Mouse (Mus musculus): Measurements from ENCODE around the gene Fcgr2b. TPM values are rescaled to one million over a fixed set of nuclear protein-coding genes. Genes with fewer than 3 reads are reported as not detected.

The Fcgr2b gene
- polyA plus RNA-seq, 1 experiment from 2014 or later: 3.0 TPM

- Histone ChIP-seq H3K27ac (ENCODE audit: low read length) (no peak overlapping the region), H3K4me3 (ENCODE audit: low read length) (no peak overlapping the region), H3K36me3 (ENCODE audit: control insufficient read depth, insufficient read depth, low read length) (no peaks in the 10 kb centered on the region), H3K27me3 (ENCODE audit: control insufficient read depth, insufficient read depth, low read depth, low read length) (no peaks in the 10 kb centered on the region), H3K9me3 (ENCODE audit: control insufficient read depth, low read length) (no peaks in the 10 kb centered on the region), H3K9ac (ENCODE audit: low read length) (no peak overlapping the region), H3K4me1 (replicated peaks; ENCODE audit: control insufficient read depth, insufficient read depth, low read length) (no peaks in the 10 kb centered on the region), H3K4me2 (ENCODE audit: low read depth, low read length) (no peak overlapping the region)
- WGBS: 61% methylated on average over 6 of the region's 6 CpGs
- ATAC-seq (ENCODE audit: low read depth): no peak
Measured at GRCm38 (mm10) chr1:170924485-170924884, 51.9 kb downstream of the Fcgr2b start.

GRCm38 (mm10) chr1:170919308-170919707, 57.0 kb downstream of the Fcgr2b start:
- ATAC-seq (ENCODE audit: low read depth): no peak
- H3K27me3 ChIP-seq (ENCODE audit: control insufficient read depth, insufficient read depth, low read depth, low read length): no peaks in the 10 kb centered on the region
- no peaks in the 10 kb centered on the region for H3K9me3 ChIP-seq (ENCODE audit: control insufficient read depth, low read length)
- H3K27ac ChIP-seq (ENCODE audit: low read length): no peak overlapping the region
- H3K4me1 ChIP-seq (replicated peaks; ENCODE audit: control insufficient read depth, insufficient read depth, low read length): no peaks in the 10 kb centered on the region
- WGBS: 89% methylated on average over 8 of the region's 8 CpGs
- H3K4me2 ChIP-seq (ENCODE audit: low read depth, low read length): no peak overlapping the region
- H3K9ac ChIP-seq (ENCODE audit: low read length): no peak overlapping the region
- H3K36me3 ChIP-seq (ENCODE audit: control insufficient read depth, insufficient read depth, low read length): no peaks in the 10 kb centered on the region
- H3K4me3 ChIP-seq (ENCODE audit: low read length): no peak overlapping the region

GRCm38 (mm10) chr1:170915657-170916056, 60.7 kb downstream of the Fcgr2b start:
- H3K9me3 ChIP-seq (ENCODE audit: control insufficient read depth, low read length): no peaks in the 10 kb centered on the region
- H3K4me1 ChIP-seq (replicated peaks; ENCODE audit: control insufficient read depth, insufficient read depth, low read length): no peaks in the 10 kb centered on the region
- H3K36me3 ChIP-seq (ENCODE audit: control insufficient read depth, insufficient read depth, low read length): no peaks in the 10 kb centered on the region
- no peak for ATAC-seq (ENCODE audit: low read depth)
- 45% methylated on average over 5 of the region's 5 CpGs for WGBS
- H3K4me3 ChIP-seq (ENCODE audit: low read length): no peak overlapping the region
- no peak overlapping the region for H3K4me2 ChIP-seq (ENCODE audit: low read depth, low read length)
- H3K27ac ChIP-seq (ENCODE audit: low read length): no peak overlapping the region
- H3K27me3 ChIP-seq (ENCODE audit: control insufficient read depth, insufficient read depth, low read depth, low read length): peaks cover 1% of the 10 kb centered on the region; the same call in 1 of the 2 replicates
- H3K9ac ChIP-seq (ENCODE audit: low read length): no peak overlapping the region

- no peaks in the 10 kb centered on the region for H3K9me3 ChIP-seq (ENCODE audit: control insufficient read depth, low read length)
- WGBS: 61% methylated on average over 5 of the region's 5 CpGs
- peaks cover 17% of the 10 kb centered on the region for H3K27me3 ChIP-seq (ENCODE audit: control insufficient read depth, insufficient read depth, low read depth, low read length)
- no peak within 1 kb of the TSS for H3K4me3 ChIP-seq (ENCODE audit: low read length)
- no peak within 1 kb of the TSS for H3K27ac ChIP-seq (ENCODE audit: low read length)
- peaks cover 4% of the 10 kb centered on the region; the same call in 1 of the 2 replicates for H3K4me1 ChIP-seq (replicated peaks; ENCODE audit: control insufficient read depth, insufficient read depth, low read length)
- no peak within 1 kb of the TSS for H3K9ac ChIP-seq (ENCODE audit: low read length)
- H3K4me2 ChIP-seq (ENCODE audit: low read depth, low read length): no peak within 1 kb of the TSS
- no peaks in the 10 kb centered on the region for H3K36me3 ChIP-seq (ENCODE audit: control insufficient read depth, insufficient read depth, low read length)
- ATAC-seq (ENCODE audit: low read depth): no peak
Measured at GRCm38 (mm10) chr1:170912891-170913615, 63.3 kb downstream of the Fcgr2b start, which contains the start of gene Fcrlb. Gene Fcrlb, minus strand, starts transcription at chr1:170912941.

- Histone ChIP-seq H3K4me2 (ENCODE audit: low read depth, low read length) (no peak overlapping the region), H3K27ac (ENCODE audit: low read length) (no peak overlapping the region), H3K4me1 (replicated peaks; ENCODE audit: control insufficient read depth, insufficient read depth, low read length) (peaks cover 13% of the 10 kb centered on the region), H3K9ac (ENCODE audit: low read length) (no peak overlapping the region), H3K9me3 (ENCODE audit: control insufficient read depth, low read length) (no peaks in the 10 kb centered on the region), H3K4me3 (ENCODE audit: low read length) (no peak overlapping the region), H3K27me3 (ENCODE audit: control insufficient read depth, insufficient read depth, low read depth, low read length) (peaks cover 26% of the 10 kb centered on the region), H3K36me3 (ENCODE audit: control insufficient read depth, insufficient read depth, low read length) (no peaks in the 10 kb centered on the region)
- WGBS: 74% methylated on average over 11 of the region's 11 CpGs
- ATAC-seq (ENCODE audit: low read depth): no peak
Measured at GRCm38 (mm10) chr1:170911907-170912660, 64.3 kb downstream of the Fcgr2b start.

Other genes with a start within 250 kb of the Fcgr2b start
- gene Atf6, start 108.8 kb downstream of the Fcgr2b start, polyA plus RNA-seq (2015; fragmentation: Nextera tagmentation; extraction: Ambion mirVana): 10.5 and 11.1 TPM in 2 replicates
- gene Gm26620, start 91.5 kb downstream of the Fcgr2b start, polyA plus RNA-seq (2015; fragmentation: Nextera tagmentation; extraction: Ambion mirVana): 0.20 TPM in 1 of 2 replicates, not detected in the other
- gene Dusp12, start 91.0 kb downstream of the Fcgr2b start, polyA plus RNA-seq (2015; fragmentation: Nextera tagmentation; extraction: Ambion mirVana): 29.2 and 34.7 TPM in 2 replicates
- gene Fcrlb, start 63.6 kb downstream of the Fcgr2b start, polyA plus RNA-seq (2015; fragmentation: Nextera tagmentation; extraction: Ambion mirVana): not detected in 2 replicates
- gene Fcrla, start 49.0 kb downstream of the Fcgr2b start, polyA plus RNA-seq (2015; fragmentation: Nextera tagmentation; extraction: Ambion mirVana): not detected in 2 replicates
- gene Fcgr4, start 42.4 kb upstream of the Fcgr2b start, polyA plus RNA-seq (2015; fragmentation: Nextera tagmentation; extraction: Ambion mirVana): 0.39 and 0.84 TPM in 2 replicates
- 12.7 and 19.3 TPM in 2 replicates for gene Fcgr3, start 88.4 kb upstream of the Fcgr2b start, polyA plus RNA-seq (2015; fragmentation: Nextera tagmentation; extraction: Ambion mirVana)
- gene Cfap126, start 137.4 kb upstream of the Fcgr2b start, polyA plus RNA-seq (2015; fragmentation: Nextera tagmentation; extraction: Ambion mirVana): 15.7 and 20.4 TPM in 2 replicates
- gene Sdhc, start 174.1 kb upstream of the Fcgr2b start, polyA plus RNA-seq (2015; fragmentation: Nextera tagmentation; extraction: Ambion mirVana): 263 and 285 TPM in 2 replicates
- 0.78 and 1.3 TPM in 2 replicates for gene Mpz, start 174.2 kb upstream of the Fcgr2b start, polyA plus RNA-seq (2015; fragmentation: Nextera tagmentation; extraction: Ambion mirVana)
- gene Pcp4l1, start 219.7 kb upstream of the Fcgr2b start, polyA plus RNA-seq (2015; fragmentation: Nextera tagmentation; extraction: Ambion mirVana): 6.6 and 7.2 TPM in 2 replicates
- 0.19 and 0.23 TPM in 2 replicates for gene Nr1i3, start 237.4 kb upstream of the Fcgr2b start, polyA plus RNA-seq (2015; fragmentation: Nextera tagmentation; extraction: Ambion mirVana)
- 32.0 and 33.3 TPM in 2 replicates for gene Tomm40l, start 246.0 kb upstream of the Fcgr2b start, polyA plus RNA-seq (2015; fragmentation: Nextera tagmentation; extraction: Ambion mirVana)
- gene Apoa2, start 248.5 kb upstream of the Fcgr2b start, polyA plus RNA-seq (2015; fragmentation: Nextera tagmentation; extraction: Ambion mirVana): 13.3 and 111 TPM in 2 replicates